Comparison of ENCODE assay signal across 8 mouse cellular contexts in the genomic region with DNA sequence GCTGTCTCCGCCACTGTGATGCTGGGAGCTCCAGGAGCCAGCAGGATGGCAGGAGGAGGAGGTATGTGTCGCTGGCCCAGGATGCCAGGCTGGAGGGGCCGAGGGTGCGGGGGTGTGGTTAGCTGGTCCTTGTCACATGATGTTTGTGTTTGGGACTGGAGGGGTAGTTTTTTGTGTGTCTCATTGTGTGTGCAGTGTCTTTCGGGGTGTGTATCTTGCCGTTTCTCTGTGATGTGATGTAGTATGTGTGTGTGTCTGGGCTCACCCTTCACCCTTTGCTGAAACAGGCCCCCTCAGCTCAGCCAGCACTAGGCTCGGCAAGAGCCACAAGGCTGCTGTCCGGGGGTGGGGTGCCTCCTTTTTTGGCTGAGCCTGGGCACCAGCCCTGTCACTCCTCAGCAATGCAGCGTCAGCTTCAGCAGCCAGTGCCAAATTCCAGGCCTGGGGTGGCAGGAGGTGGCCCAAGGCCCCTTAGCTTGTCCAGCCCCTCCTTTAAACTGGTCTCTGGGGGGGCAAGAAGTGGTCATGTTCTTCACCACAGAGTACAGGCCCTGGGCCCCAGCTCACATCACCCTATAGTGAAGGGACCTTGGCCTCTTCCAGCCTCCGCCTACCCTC. TPM values are rescaled to one million over a fixed set of nuclear protein-coding genes. Genes with fewer than 3 reads are reported as not detected.
DNase-seq lines count a peak whose midpoint lies in the region; ATAC-seq and TF ChIP-seq lines count a peak whose summit lies in the region.

No protein-coding gene starts in this region.

- no peak for DNase-seq in liver, adult 2 months (ENCODE audit: extremely low read depth, low read depth, low spot score)
- DNase-seq in liver: no peak
- DNase-seq in embryo, embryonic 11 days: no peak

- H3K4me2 ChIP-seq in forebrain, embryonic 16.5 days (ENCODE audit: low read length): peak overlapping the region; percentile 73
- peak overlapping the region; percentile 77 for H3K4me2 ChIP-seq in intestine, embryonic 15.5 days (replicated peaks)
- H3K4me2 ChIP-seq in midbrain, embryonic 13.5 days (replicated peaks): peak overlapping the region; percentile 85

- H3K27me3 ChIP-seq in liver, adult 2 months (ENCODE audit: control insufficient read depth, insufficient read depth, low read length): no peaks in the 10 kb centered on the region
- H3K27me3 ChIP-seq in forebrain, embryonic 16.5 days (replicated peaks; ENCODE audit: control insufficient read depth, insufficient read depth, low read length): no peaks in the 10 kb centered on the region
- no peaks in the 10 kb centered on the region for H3K27me3 ChIP-seq in intestine, embryonic 15.5 days (replicated peaks)
- H3K27me3 ChIP-seq in midbrain, embryonic 13.5 days: no peaks in the 10 kb centered on the region

- peaks cover 16% of the 10 kb centered on the region for H3K4me1 ChIP-seq in liver, adult 2 months (ENCODE audit: control insufficient read depth, insufficient read depth, low read length)
- peaks cover 19% of the 10 kb centered on the region for H3K4me1 ChIP-seq in bone marrow, adult 2 months (ENCODE audit: control insufficient read depth, insufficient read depth, low read length)
- H3K4me1 ChIP-seq in forebrain, embryonic 16.5 days (replicated peaks; ENCODE audit: control insufficient read depth, insufficient read depth, low read length): peaks cover 46% of the 10 kb centered on the region
- peaks cover 16% of the 10 kb centered on the region for H3K4me1 ChIP-seq in intestine, embryonic 15.5 days (replicated peaks)
- peaks cover 54% of the 10 kb centered on the region for H3K4me1 ChIP-seq in midbrain, embryonic 13.5 days (replicated peaks)

- 33% methylated on average over 10 of the region's 10 CpGs for WGBS in liver, adult 2 months
- WGBS in bone marrow, adult 2 months: 77% methylated on average over 10 of the region's 10 CpGs
- 17% methylated on average over 10 of the region's 10 CpGs for WGBS in forebrain, embryonic 16.5 days
- 24% methylated on average over 10 of the region's 10 CpGs for WGBS in intestine, embryonic 15.5 days
- WGBS in midbrain, embryonic 13.5 days: 32% methylated on average over 10 of the region's 10 CpGs

- no peak for TF ChIP-seq POLR2A in liver, adult 2 months (IDR thresholded peaks at IDR 0.05; ENCODE audit: extremely low read depth, insufficient read depth, low read length)
- no peak for TF ChIP-seq POLR2A in bone marrow, adult 2 months (IDR thresholded peaks at IDR 0.05; ENCODE audit: borderline replicate concordance, control insufficient read depth, low read depth, low read length)

- peak overlapping the region; percentile 47; the same call in 1 of the 2 replicates for H3K4me3 ChIP-seq in liver, adult 2 months (ENCODE audit: insufficient read depth, low read depth, low read length)
- peak overlapping the region; percentile 38 for H3K4me3 ChIP-seq in bone marrow, adult 2 months (replicated peaks; ENCODE audit: control insufficient read depth, low read depth, low read length)
- H3K4me3 ChIP-seq in forebrain, embryonic 16.5 days (replicated peaks; ENCODE audit: low read length): peak overlapping the region; percentile 64
- peak overlapping the region; percentile 37 for H3K4me3 ChIP-seq in intestine, embryonic 15.5 days (replicated peaks)
- H3K4me3 ChIP-seq in midbrain, embryonic 13.5 days (replicated peaks): peak overlapping the region; percentile 60

- no peaks in the 10 kb centered on the region for H3K9me3 ChIP-seq in forebrain, embryonic 16.5 days (ENCODE audit: control insufficient read depth, low read length)
- H3K9me3 ChIP-seq in intestine, embryonic 15.5 days: no peaks in the 10 kb centered on the region
- no peaks in the 10 kb centered on the region for H3K9me3 ChIP-seq in midbrain, embryonic 13.5 days

- H3K79me2 ChIP-seq in liver, adult 2 months (ENCODE audit: control insufficient read depth, insufficient read depth, low read length): 0 out of 2 replicates have a peak, but pooled peaks cover 7% of the 10 kb centered on the region

- peak; percentile 60 for ATAC-seq in forebrain, embryonic 16.5 days
- ATAC-seq in intestine, embryonic 15.5 days: peak; percentile 29
- peak; percentile 51 for ATAC-seq in midbrain, embryonic 13.5 days
- ATAC-seq in CD4-positive, CD25-positive, alpha-beta regulatory T cell, adult 4 months: no peak

- no peak for TF ChIP-seq CTCF in liver, adult 2 months (IDR thresholded peaks at IDR 0.05; ENCODE audit: low read depth, low read length)
- no peak for TF ChIP-seq CTCF in bone marrow, adult 2 months (IDR thresholded peaks at IDR 0.05; ENCODE audit: control insufficient read depth, insufficient read depth, low read length)

- H3K9ac ChIP-seq in liver, adult 2 months (ENCODE audit: low read depth, low read length): peak overlapping the region; percentile 34
- peak overlapping the region; percentile 80 for H3K9ac ChIP-seq in forebrain, embryonic 16.5 days (replicated peaks; ENCODE audit: low read depth, low read length)
- H3K9ac ChIP-seq in intestine, embryonic 15.5 days: peak overlapping the region; percentile 39
- H3K9ac ChIP-seq in midbrain, embryonic 13.5 days (replicated peaks): peak overlapping the region; percentile 80

- no peaks in the 10 kb centered on the region for H3K36me3 ChIP-seq in liver, adult 2 months (ENCODE audit: control insufficient read depth, insufficient read depth, low read length)
- H3K36me3 ChIP-seq in forebrain, embryonic 16.5 days (ENCODE audit: control insufficient read depth, insufficient read depth): no peaks in the 10 kb centered on the region
- peaks cover 27% of the 10 kb centered on the region for H3K36me3 ChIP-seq in intestine, embryonic 15.5 days
- peaks cover 29% of the 10 kb centered on the region for H3K36me3 ChIP-seq in midbrain, embryonic 13.5 days

- H3K27ac ChIP-seq in liver, adult 2 months (replicated peaks; ENCODE audit: insufficient read depth, low read depth, low read length): peak overlapping the region; percentile 50
- peak overlapping the region; percentile 45 for H3K27ac ChIP-seq in bone marrow, adult 2 months (ENCODE audit: control insufficient read depth, insufficient read depth, low read depth, low read length, poor library complexity)
- H3K27ac ChIP-seq in forebrain, embryonic 16.5 days (ENCODE audit: low read length): peak overlapping the region; percentile 70
- H3K27ac ChIP-seq in intestine, embryonic 15.5 days: peak overlapping the region; percentile 63
- H3K27ac ChIP-seq in midbrain, embryonic 13.5 days: peak overlapping the region; percentile 78

RNA-seq across cellular contexts. Expression of a gene that starts 35.1 kb away (rescaled TPM):
- total RNA-seq in liver, adult 2 months (2014; rRNA removed): 2.8 and 4.5 TPM in 2 replicates
- polyA plus RNA-seq in liver, adult 2 months (2012; rRNA removed): 11.3 and 13.6 TPM in 2 replicates
- 32.9 and 39.9 TPM in 2 replicates for polyA plus RNA-seq in bone marrow, adult 2 months (2011; ENCODE audit: insufficient read depth, insufficient read length, low replicate concordance, missing spikeins)
- polyA plus RNA-seq in forebrain, embryonic 16.5 days (2015; fragmentation: Nextera tagmentation; extraction: Ambion mirVana): 6.9 and 7.5 TPM in 2 replicates
- polyA plus RNA-seq in intestine, embryonic 15.5 days (2015; fragmentation: Nextera tagmentation; extraction: Ambion mirVana): 4.2 and 4.6 TPM in 2 replicates
- 5.1 and 6.5 TPM in 2 replicates for polyA plus RNA-seq in midbrain, embryonic 13.5 days (2015; fragmentation: Nextera tagmentation; extraction: Ambion mirVana)
- polyA plus RNA-seq in CD4-positive, CD25-positive, alpha-beta regulatory T cell, adult 4 months (2017; shearing (Covaris generic)): not detected

RNA-seq across cellular contexts. Expression of a gene that starts 49.7 kb away (rescaled TPM):
- total RNA-seq in liver, adult 2 months (2014; rRNA removed): not detected in 2 replicates
- not detected in 2 replicates for polyA plus RNA-seq in liver, adult 2 months (2012; rRNA removed)
- polyA plus RNA-seq in bone marrow, adult 2 months (2011; ENCODE audit: insufficient read depth, insufficient read length, low replicate concordance, missing spikeins): not detected in 2 replicates
- polyA plus RNA-seq in forebrain, embryonic 16.5 days (2015; fragmentation: Nextera tagmentation; extraction: Ambion mirVana): 0.29 and 1.2 TPM in 2 replicates
- 0.47 and 0.55 TPM in 2 replicates for polyA plus RNA-seq in intestine, embryonic 15.5 days (2015; fragmentation: Nextera tagmentation; extraction: Ambion mirVana)
- 0.88 and 1.2 TPM in 2 replicates for polyA plus RNA-seq in midbrain, embryonic 13.5 days (2015; fragmentation: Nextera tagmentation; extraction: Ambion mirVana)
- polyA plus RNA-seq in CD4-positive, CD25-positive, alpha-beta regulatory T cell, adult 4 months (2017; shearing (Covaris generic)): not detected
